Mouse (Mus musculus): ENCODE measurements around the gene Kcnk13. TPM values are rescaled to one million over a fixed set of nuclear protein-coding genes. Genes with fewer than 3 reads are reported as not detected.

Kcnk13 gene
- polyA plus RNA-seq, 1 experiment from 2014 or later = 0.45 TPM

DNA sequence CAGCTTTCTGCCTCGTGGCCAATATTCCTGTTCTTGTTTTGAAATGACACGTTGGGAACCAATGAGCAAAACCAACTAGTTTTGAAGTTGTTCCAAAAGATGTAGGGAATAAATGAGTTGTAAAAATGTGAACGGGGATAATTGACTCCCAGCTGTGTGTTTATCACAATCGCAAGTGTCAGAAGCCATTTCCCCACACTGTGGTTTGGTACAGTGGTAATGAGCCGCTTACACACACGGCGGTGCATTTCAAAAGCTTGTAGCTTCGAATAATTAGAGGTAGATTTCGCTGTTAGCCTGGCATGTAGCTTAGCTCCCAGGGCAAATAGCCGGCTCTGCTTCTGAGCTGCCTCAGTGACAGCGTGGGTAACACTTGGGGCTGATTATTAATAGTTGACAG lies 61.4 kb downstream of the Kcnk13 start:
- H3K9me3 ChIP-seq (ENCODE audit: control insufficient read depth, low read length) = no peaks in the 10 kb centered on the region
- H3K27ac ChIP-seq (replicated peaks) = no peak overlapping the region
- ATAC-seq (ENCODE audit: low FRiP score, low TSS enrichment) = no peak
- H3K4me2 ChIP-seq (replicated peaks; ENCODE audit: low read depth) = no peak overlapping the region
- TF ChIP-seq CTCF (IDR thresholded peaks at IDR 0.05; ENCODE audit: low read depth) (no peak), EP300 (optimal IDR thresholded peaks at IDR 0.05) (no peak)
- H3K4me1 ChIP-seq (replicated peaks; ENCODE audit: control insufficient read depth, insufficient read depth) = no peaks in the 10 kb centered on the region
- H3K36me3 ChIP-seq (ENCODE audit: control insufficient read depth, insufficient read depth, low read length) = no peaks in the 10 kb centered on the region
- no peak overlapping the region for H3K9ac ChIP-seq (ENCODE audit: low read length)
- no peak overlapping the region for H3K4me3 ChIP-seq (ENCODE audit: low read depth, low read length)
- H3K27me3 ChIP-seq (ENCODE audit: control insufficient read depth, insufficient read depth, low read length) = no peaks in the 10 kb centered on the region
- DNase-seq (ENCODE audit: low spot score) = no peak
- 68% methylated on average over 11 of the region's 11 CpGs for WGBS

DNA sequence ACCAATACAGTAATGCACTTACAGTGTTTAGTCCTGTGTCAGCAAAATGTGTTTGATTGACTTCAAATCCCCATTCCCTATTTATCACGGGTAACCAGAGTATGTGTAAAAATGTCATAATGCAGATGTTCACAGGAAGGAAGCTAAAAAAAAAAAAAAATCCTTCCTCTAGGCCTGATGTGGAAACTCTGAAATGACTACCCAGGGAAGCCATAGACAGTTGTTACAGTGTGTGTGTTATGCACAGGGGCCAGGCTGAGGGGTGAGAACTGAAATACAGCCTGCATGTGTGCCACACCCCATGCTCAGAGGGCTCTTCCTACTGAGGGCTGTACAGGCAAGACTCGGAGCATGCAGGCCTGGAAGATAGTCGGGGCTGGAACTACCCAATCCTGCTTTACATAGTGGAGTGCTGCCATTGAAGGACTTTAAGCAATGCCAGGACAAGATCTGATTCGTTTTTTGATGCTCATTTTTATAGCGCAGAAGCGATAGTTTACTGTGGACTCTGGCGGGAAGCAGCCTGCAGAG lies 62.5 kb downstream of the Kcnk13 start:
- no peak for DNase-seq (ENCODE audit: low spot score)
- WGBS = 64% methylated on average over 7 of the region's 7 CpGs

DNA sequence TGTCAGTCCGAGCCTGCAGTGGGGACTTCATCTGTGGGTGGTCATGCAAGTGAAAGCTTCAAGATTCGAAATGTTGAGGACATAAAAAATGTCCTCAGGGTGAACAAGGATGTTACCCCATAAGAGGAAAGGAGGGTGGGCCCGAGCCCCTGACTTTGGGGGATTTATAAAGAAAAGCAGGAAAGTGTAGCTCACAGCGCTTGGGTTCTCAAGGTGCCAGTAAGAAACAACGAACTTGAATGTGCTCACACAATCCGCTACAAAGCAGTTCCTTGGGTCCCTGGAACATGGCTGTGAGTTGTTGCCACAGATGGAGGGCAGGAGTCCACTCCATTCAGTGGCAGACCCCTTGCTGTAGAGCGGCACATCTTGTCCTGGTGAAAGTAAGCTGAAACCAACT lies 63.0 kb downstream of the Kcnk13 start:
- Histone ChIP-seq H3K9ac (ENCODE audit: low read length) (no peak overlapping the region), H3K4me3 (ENCODE audit: low read depth, low read length) (no peak overlapping the region), H3K4me1 (replicated peaks; ENCODE audit: control insufficient read depth, insufficient read depth) (no peaks in the 10 kb centered on the region), H3K9me3 (ENCODE audit: control insufficient read depth, low read length) (no peaks in the 10 kb centered on the region), H3K27ac (replicated peaks) (no peak overlapping the region), H3K4me2 (replicated peaks; ENCODE audit: low read depth) (no peak overlapping the region), H3K36me3 (ENCODE audit: control insufficient read depth, insufficient read depth, low read length) (no peaks in the 10 kb centered on the region), H3K27me3 (ENCODE audit: control insufficient read depth, insufficient read depth, low read length) (no peaks in the 10 kb centered on the region)
- no peak for DNase-seq (ENCODE audit: low spot score)
- no peak for TF ChIP-seq CTCF (IDR thresholded peaks at IDR 0.05; ENCODE audit: low read depth)
- TF ChIP-seq EP300 (optimal IDR thresholded peaks at IDR 0.05) = no peak
- ATAC-seq (ENCODE audit: low FRiP score, low TSS enrichment) = no peak
- WGBS = 80% methylated on average over 7 of the region's 7 CpGs

More for the DNA sequence above, 62.5 kb downstream of the Kcnk13 start:
- no peak for ATAC-seq (ENCODE audit: low FRiP score, low TSS enrichment)
- no peak overlapping the region for H3K27ac ChIP-seq (replicated peaks)
- no peaks in the 10 kb centered on the region for H3K9me3 ChIP-seq (ENCODE audit: control insufficient read depth, low read length)
- TF ChIP-seq CTCF (IDR thresholded peaks at IDR 0.05; ENCODE audit: low read depth) (no peak), EP300 (optimal IDR thresholded peaks at IDR 0.05) (no peak)
- no peaks in the 10 kb centered on the region for H3K36me3 ChIP-seq (ENCODE audit: control insufficient read depth, insufficient read depth, low read length)
- no peaks in the 10 kb centered on the region for H3K4me1 ChIP-seq (replicated peaks; ENCODE audit: control insufficient read depth, insufficient read depth)
- H3K4me3 ChIP-seq (ENCODE audit: low read depth, low read length) = no peak overlapping the region
- H3K27me3 ChIP-seq (ENCODE audit: control insufficient read depth, insufficient read depth, low read length) = no peaks in the 10 kb centered on the region
- no peak overlapping the region for H3K9ac ChIP-seq (ENCODE audit: low read length)
- H3K4me2 ChIP-seq (replicated peaks; ENCODE audit: low read depth) = no peak overlapping the region

DNA sequence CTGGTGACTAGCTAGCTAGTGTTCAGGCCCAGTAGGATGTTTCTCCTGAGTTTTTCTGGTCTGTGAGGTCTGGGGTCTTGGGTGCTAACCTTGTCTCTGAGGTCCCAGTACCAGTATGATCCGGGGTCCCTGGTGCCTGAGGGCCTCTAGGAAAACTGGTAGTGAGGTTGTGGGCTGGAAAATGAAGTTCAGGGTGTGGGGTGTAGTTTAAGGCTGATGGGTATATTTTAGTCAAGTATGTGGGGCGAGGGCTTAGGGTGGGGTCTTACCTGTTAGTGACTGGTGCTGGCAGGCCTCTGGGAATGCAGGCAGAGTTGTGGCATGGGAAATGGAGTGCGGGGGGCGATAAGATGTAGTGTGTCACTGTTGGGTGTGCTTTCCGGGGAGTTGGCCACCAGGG lies 67.4 kb downstream of the Kcnk13 start:
- Histone ChIP-seq H3K9ac (ENCODE audit: low read length) (no peak overlapping the region), H3K4me2 (replicated peaks; ENCODE audit: low read depth) (no peak overlapping the region), H3K27me3 (ENCODE audit: control insufficient read depth, insufficient read depth, low read length) (no peaks in the 10 kb centered on the region), H3K36me3 (ENCODE audit: control insufficient read depth, insufficient read depth, low read length) (no peaks in the 10 kb centered on the region), H3K9me3 (ENCODE audit: control insufficient read depth, low read length) (no peaks in the 10 kb centered on the region), H3K4me3 (ENCODE audit: low read depth, low read length) (no peak overlapping the region), H3K4me1 (replicated peaks; ENCODE audit: control insufficient read depth, insufficient read depth) (no peaks in the 10 kb centered on the region), H3K27ac (replicated peaks) (no peak overlapping the region)
- ATAC-seq (ENCODE audit: low FRiP score, low TSS enrichment) (no peak), DNase-seq (ENCODE audit: low spot score) (no peak)
- TF ChIP-seq EP300 (optimal IDR thresholded peaks at IDR 0.05) (no peak), CTCF (IDR thresholded peaks at IDR 0.05; ENCODE audit: low read depth) (no peak)
- 86% methylated on average over 5 of the region's 5 CpGs for WGBS

DNA sequence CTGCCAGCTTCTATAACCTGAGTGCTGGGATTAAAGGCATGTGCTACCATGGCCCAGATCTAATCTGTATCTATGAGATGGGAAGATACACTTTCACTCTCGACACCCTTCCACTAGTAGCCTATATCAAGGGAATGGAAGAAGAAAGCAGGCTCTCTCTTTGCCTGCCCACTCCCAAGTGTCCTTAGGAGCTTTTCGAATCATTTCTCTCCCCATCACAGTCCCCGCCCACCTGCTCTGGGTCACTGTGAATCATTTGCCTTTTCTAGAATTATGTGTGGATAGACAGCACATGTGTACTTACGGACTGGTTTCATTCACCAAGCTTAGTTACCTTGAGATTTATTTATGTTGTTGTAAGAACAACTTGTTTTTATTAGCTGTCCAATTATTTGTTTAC lies 68.2 kb downstream of the Kcnk13 start:
- WGBS = 80% methylated on average over 4 of the region's 4 CpGs
- Histone ChIP-seq H3K36me3 (ENCODE audit: control insufficient read depth, insufficient read depth, low read length) (no peaks in the 10 kb centered on the region), H3K27ac (replicated peaks) (no peak overlapping the region), H3K4me2 (replicated peaks; ENCODE audit: low read depth) (no peak overlapping the region), H3K9ac (ENCODE audit: low read length) (no peak overlapping the region), H3K4me1 (replicated peaks; ENCODE audit: control insufficient read depth, insufficient read depth) (no peaks in the 10 kb centered on the region), H3K4me3 (ENCODE audit: low read depth, low read length) (no peak overlapping the region), H3K9me3 (ENCODE audit: control insufficient read depth, low read length) (no peaks in the 10 kb centered on the region), H3K27me3 (ENCODE audit: control insufficient read depth, insufficient read depth, low read length) (no peaks in the 10 kb centered on the region)
- DNase-seq (ENCODE audit: low spot score) = no peak
- no peak for TF ChIP-seq EP300 (optimal IDR thresholded peaks at IDR 0.05)
- no peak for TF ChIP-seq CTCF (IDR thresholded peaks at IDR 0.05; ENCODE audit: low read depth)
- ATAC-seq (ENCODE audit: low FRiP score, low TSS enrichment) = no peak

GRCm38 (mm10) chr12:100038741-100039262 lies 74.5 kb downstream of the Kcnk13 start:
- TF ChIP-seq EP300 (optimal IDR thresholded peaks at IDR 0.05) = no peak
- TF ChIP-seq CTCF (IDR thresholded peaks at IDR 0.05; ENCODE audit: low read depth) = no peak
- H3K9ac ChIP-seq (ENCODE audit: low read length) = no peak overlapping the region
- ATAC-seq (ENCODE audit: low FRiP score, low TSS enrichment) (no peak), DNase-seq (ENCODE audit: low spot score) (no peak)
- H3K36me3 ChIP-seq (ENCODE audit: control insufficient read depth, insufficient read depth, low read length) = no peaks in the 10 kb centered on the region
- H3K4me1 ChIP-seq (replicated peaks; ENCODE audit: control insufficient read depth, insufficient read depth) = no peaks in the 10 kb centered on the region
- H3K4me2 ChIP-seq (replicated peaks; ENCODE audit: low read depth) = no peak overlapping the region
- H3K4me3 ChIP-seq (ENCODE audit: low read depth, low read length) = no peak overlapping the region
- no peak overlapping the region for H3K27ac ChIP-seq (replicated peaks)
- 77% methylated on average over 5 of the region's 5 CpGs for WGBS
- H3K9me3 ChIP-seq (ENCODE audit: control insufficient read depth, low read length) = no peaks in the 10 kb centered on the region
- H3K27me3 ChIP-seq (ENCODE audit: control insufficient read depth, insufficient read depth, low read length) = no peaks in the 10 kb centered on the region
